Mouse (Mus musculus) MEL (cell line): ENCODE results near the gene Nup62. TPM values are rescaled to one million over a fixed set of nuclear protein-coding genes. Genes with fewer than 3 reads are reported as not detected.

Experiments
- DNase-seq: peaks from one replicate; pipeline ENCODE4 v3.0.0; 2011; ENCODE audit warnings: low read depth, low spot score
- H3K27ac ChIP-seq: 2 replicates; pipeline ENCODE4 v1.5.1; 2012; ENCODE audit warnings: low read depth, mild to moderate bottlenecking, control low read depth, low read length, moderate library complexity; ENCODE audit not compliant: control insufficient read depth
- H3K27me3 ChIP-seq, 2 experiments: fragments of 150-350 bp in 1 of 2; sonication (generic) in 1 of 2; 2 replicates each; pipeline ENCODE4 v1.6.1; 2012; ENCODE audit warnings: low read length in 2 of 2, mild to moderate bottlenecking in 2 of 2, improper control_type of control experiment in 1 of 2, moderate library complexity in 1 of 2; ENCODE audit not compliant: insufficient read depth in 2 of 2, control insufficient read depth in 1 of 2
- H3K36me3 ChIP-seq, 2 experiments: 2 replicates each; pipeline ENCODE4 v1.6.1; 2012 to 2014; ENCODE audit warnings: low read length in 2 of 2, improper control_type of control experiment in 1 of 2, inconsistent platforms in 1 of 2, mild to moderate bottlenecking in 1 of 2; ENCODE audit not compliant: insufficient read depth in 2 of 2, control insufficient read depth in 1 of 2
- H3K4me1 ChIP-seq, 2 experiments: fragments of 150-350 bp in 1 of 2; sonication (generic) in 1 of 2; 2 replicates each; pipeline ENCODE4 v1.6.1; 2012; ENCODE audit warnings: low read length in 2 of 2, improper control_type of control experiment in 1 of 2, mild to moderate bottlenecking in 1 of 2; ENCODE audit not compliant: insufficient read depth in 2 of 2, control insufficient read depth in 1 of 2
- H3K4me3 ChIP-seq, 2 experiments: fragments of 150-350 bp in 1 of 2; sonication (generic) in 1 of 2; 2 replicates each; pipeline ENCODE4 v1.5.1; 2012; ENCODE audit warnings: low read depth in 2 of 2, low read length in 2 of 2, mild to moderate bottlenecking in 2 of 2, moderate library complexity in 2 of 2, control low read depth in 1 of 2, improper control_type of control experiment in 1 of 2; ENCODE audit not compliant: control insufficient read depth in 1 of 2, insufficient read depth in 1 of 2
- H3K79me2 ChIP-seq: 2 replicates; pipeline ENCODE4 v1.6.1; 2012; ENCODE audit warnings: mild to moderate bottlenecking, low read length, moderate library complexity; ENCODE audit not compliant: control insufficient read depth, poor library complexity, insufficient read depth
- H3K9ac ChIP-seq: 2 replicates; pipeline ENCODE4 v1.6.1; 2012; ENCODE audit warnings: low read depth, mild to moderate bottlenecking, control low read depth, low read length, moderate library complexity; ENCODE audit not compliant: control insufficient read depth, poor library complexity, severe bottlenecking
- H3K9me3 ChIP-seq: fragments of 150-350 bp; sonication (generic); replicated peaks from 2 replicates; pipeline ENCODE4 v1.6.1; 2012; ENCODE audit warnings: mild to moderate bottlenecking, low read length, improper control_type of control experiment, moderate library complexity; ENCODE audit not compliant: insufficient read depth
- BHLHE40 ChIP-seq: IDR thresholded peaks from 2 replicates; pipeline ENCODE4 v1.6.1; 2012; ENCODE audit warnings: low read depth, mild to moderate bottlenecking, inconsistent platforms, low read length, improper control_type of control experiment, borderline replicate concordance
- CTCF ChIP-seq, 3 experiments: IDR thresholded peaks in 2 of 3; conservative IDR thresholded peaks in 1 of 3; 2 replicates each; pipeline ENCODE4 v1.5.1; 2011 to 2012; ENCODE audit warnings: low read length in 3 of 3, low read depth in 2 of 3, mild to moderate bottlenecking in 2 of 3, improper control_type of control experiment in 1 of 3, inconsistent platforms in 1 of 3, mixed read lengths in 1 of 3, moderate library complexity in 1 of 3; ENCODE audit not compliant: control insufficient read depth in 1 of 3, insufficient read depth in 1 of 3, poor library complexity in 1 of 3, severe bottlenecking in 1 of 3
- ELF1 ChIP-seq: IDR thresholded peaks from 2 replicates; pipeline ENCODE4 v1.6.1; 2014; ENCODE audit warnings: low read depth, mild to moderate bottlenecking, inconsistent platforms, low read length, improper control_type of control experiment, moderate library complexity
- ETS1 ChIP-seq: IDR thresholded peaks from 2 replicates; pipeline ENCODE4 v1.6.1; 2012; ENCODE audit warnings: low read depth, mild to moderate bottlenecking, inconsistent platforms, low read length, improper control_type of control experiment, moderate library complexity
- GABPA ChIP-seq: IDR thresholded peaks from 2 replicates; pipeline ENCODE4 v1.6.1; 2012; ENCODE audit warnings: low read depth, mild to moderate bottlenecking, inconsistent platforms, low read length, improper control_type of control experiment, moderate library complexity
- HCFC1 ChIP-seq: IDR thresholded peaks from 2 replicates; pipeline ENCODE4 v1.6.1; 2012; ENCODE audit warnings: low read depth, mild to moderate bottlenecking, inconsistent platforms, low read length, improper control_type of control experiment, moderate library complexity
- KAT2A ChIP-seq: conservative IDR thresholded peaks from 2 replicates; pipeline ENCODE4 v1.6.1; 2012; ENCODE audit warnings: low read depth, low read length, improper control_type of control experiment, inconsistent platforms
- MAFK ChIP-seq: IDR thresholded peaks from 2 replicates; pipeline ENCODE4 v1.6.1; 2011; ENCODE audit warnings: low read depth, mild to moderate bottlenecking, low read length, improper control_type of control experiment, borderline replicate concordance
- MAX ChIP-seq: IDR thresholded peaks from 2 replicates; pipeline ENCODE4 v1.6.1; 2011; ENCODE audit warnings: low read length, improper control_type of control experiment
- MAZ ChIP-seq: IDR thresholded peaks from 2 replicates; pipeline ENCODE4 v1.6.1; 2012; ENCODE audit warnings: low read depth, mild to moderate bottlenecking, inconsistent platforms, low read length, improper control_type of control experiment
- MYB ChIP-seq: IDR thresholded peaks from 2 replicates; pipeline ENCODE4 v1.6.1; 2011; ENCODE audit warnings: mild to moderate bottlenecking, low read depth, low read length, improper control_type of control experiment
- MYC ChIP-seq: IDR thresholded peaks from 2 replicates; pipeline ENCODE4 v1.6.1; 2011; ENCODE audit warnings: low read depth, mild to moderate bottlenecking, low read length, improper control_type of control experiment, moderate library complexity
- NRF1 ChIP-seq: IDR thresholded peaks from 2 replicates; pipeline ENCODE4 v1.6.1; 2014; ENCODE audit warnings: low read depth, mild to moderate bottlenecking, inconsistent platforms, low read length, improper control_type of control experiment, moderate library complexity; ENCODE audit not compliant: poor library complexity, insufficient read depth, severe bottlenecking
- POLR2AphosphoS5 ChIP-seq: IDR thresholded peaks from 2 replicates; pipeline ENCODE4 v1.6.1; 2012; ENCODE audit warnings: low read depth, borderline replicate concordance, mild to moderate bottlenecking, inconsistent platforms, low read length, moderate library complexity, mixed read lengths
- RCOR1 ChIP-seq: IDR thresholded peaks from 2 replicates; pipeline ENCODE4 v1.6.1; 2012; ENCODE audit warnings: low read depth, mild to moderate bottlenecking, inconsistent platforms, low read length, improper control_type of control experiment
- SMC3 ChIP-seq: IDR thresholded peaks from 2 replicates; pipeline ENCODE4 v1.6.1; 2011; ENCODE audit warnings: low read depth, low read length, improper control_type of control experiment
- TCF12 ChIP-seq: IDR thresholded peaks from 2 replicates; pipeline ENCODE4 v1.6.1; 2014; ENCODE audit warnings: low read depth, mild to moderate bottlenecking, inconsistent platforms, low read length, improper control_type of control experiment, moderate library complexity
- UBTF ChIP-seq: IDR thresholded peaks from 2 replicates; pipeline ENCODE4 v1.6.1; 2012; ENCODE audit warnings: low read depth, mild to moderate bottlenecking, inconsistent platforms, low read length, improper control_type of control experiment, moderate library complexity, borderline replicate concordance; ENCODE audit not compliant: insufficient read depth
- USF1 ChIP-seq: IDR thresholded peaks from 2 replicates; pipeline ENCODE4 v1.6.1; 2014; ENCODE audit warnings: low read depth, mild to moderate bottlenecking, inconsistent platforms, low read length, improper control_type of control experiment, moderate library complexity
- USF2 ChIP-seq, 2 experiments: IDR thresholded peaks; 2 replicates each; pipeline ENCODE4 v1.6.1; 2011 to 2012; ENCODE audit warnings: improper control_type of control experiment in 2 of 2, low read length in 2 of 2, borderline replicate concordance in 1 of 2, inconsistent platforms in 1 of 2, low read depth in 1 of 2, mild to moderate bottlenecking in 1 of 2; ENCODE audit not compliant: insufficient read depth in 1 of 2
- ZKSCAN1 ChIP-seq: IDR thresholded peaks from 2 replicates; pipeline ENCODE4 v1.6.1; 2012; ENCODE audit warnings: low read depth, mild to moderate bottlenecking, inconsistent platforms, low read length, improper control_type of control experiment, moderate library complexity
- ZNF384 ChIP-seq: IDR thresholded peaks from 2 replicates; pipeline ENCODE4 v1.6.1; 2012; ENCODE audit warnings: low read depth, mild to moderate bottlenecking, inconsistent platforms, low read length, improper control_type of control experiment
- polyA plus RNA-seq, 2 experiments: library from polyadenylated mRNA; stranded (reverse) in 1 of 2; unstranded in 1 of 2; fragments of >175 nt in 1 of 2; fragments of >200 nt in 1 of 2; gene quantifications; 2 replicates each; pipeline versions ENCODE4 v1.2.1 to v1.2.4; 2012; ENCODE audit warnings: low replicate concordance in 2 of 2, low read depth in 1 of 2; ENCODE audit not compliant: insufficient read length in 2 of 2, insufficient read depth in 1 of 2, missing spikeins in 1 of 2
- total RNA-seq: library from RNA; depleted of rRNA; stranded (reverse); fragments of 300-350 nt; gene quantifications from 2 replicates; pipeline ENCODE4 v1.2.3, GENCODE M21; 2012

Nup62 gene
- total and polyA plus RNA-seq, 3 experiments, result 136 to 235 TPM; not detected in 1

- TF ChIP-seq CTCF (IDR thresholded peaks at IDR 0.05 in 2 of 3, conservative IDR thresholded peaks at IDR 0.05 in 1 of 3; ENCODE audit: control insufficient read depth in 1 of 3, insufficient read depth in 1 of 3, low read depth in 2 of 3, low read length in 3 of 3, poor library complexity in 1 of 3, severe bottlenecking in 1 of 3) (no peak), MYB (no peak), USF2 (IDR thresholded peaks at IDR 0.05; ENCODE audit: borderline replicate concordance in 1 of 2, insufficient read depth in 1 of 2, low read depth in 1 of 2, low read length in 2 of 2) (no peak), HCFC1 (no peak), USF1 (no peak), BHLHE40 (no peak), UBTF (no peak), MAFK (no peak)
- no peak for DNase-seq
- H3K36me3 ChIP-seq, result peaks cover 8 to 20% of the 10 kb centered on the region in 2 experiments
- peaks cover 6 to 25% of the 10 kb centered on the region in 2 experiments; a peak in 3 of 4 replicates for H3K4me1 ChIP-seq
- no peaks in the 10 kb centered on the region for H3K9me3 ChIP-seq
- H3K9ac ChIP-seq, result no peak overlapping the region
- H3K27me3 ChIP-seq, result no peaks in the 10 kb centered on the region
- peaks cover 40% of the 10 kb centered on the region for H3K79me2 ChIP-seq
- no peak overlapping the region for H3K27ac ChIP-seq
- H3K4me3 ChIP-seq, result no peak overlapping the region
Measured at GRCm38 (mm10) chr7:44814423-44814822, 1.5 kb upstream of the Nup62 start.

GRCm38 (mm10) chr7:44814952-44815553 is 835 bp upstream of the Nup62 start:
- Histone ChIP-seq H3K4me1 (peaks cover 12 to 31% of the 10 kb centered on the region in 2 experiments; a peak in 3 of 4 replicates), H3K9me3 (no peaks in the 10 kb centered on the region), H3K4me3 (peak overlapping the region; percentile 85 to 87), H3K27ac (peak overlapping the region; percentile 29), H3K79me2 (peaks cover 46% of the 10 kb centered on the region), H3K36me3 (peaks cover 9 to 27% of the 10 kb centered on the region in 2 experiments), H3K9ac (peak overlapping the region; percentile 74), H3K27me3 (no peaks in the 10 kb centered on the region)
- TF ChIP-seq UBTF, result no peak
- TF ChIP-seq ETS1, result no peak
- TF ChIP-seq ZNF384, result no peak
- TF ChIP-seq USF1, result no peak
- TF ChIP-seq RCOR1, result no peak
- no peak for TF ChIP-seq HCFC1
- no peak for TF ChIP-seq SMC3
- TF ChIP-seq TCF12, result no peak
- no peak for TF ChIP-seq ELF1
- TF ChIP-seq BHLHE40, result no peak
- no peak for TF ChIP-seq NRF1
- TF ChIP-seq KAT2A, result no peak
- no peak for TF ChIP-seq MAX
- no peak for TF ChIP-seq MYC
- TF ChIP-seq POLR2AphosphoS5, result no peak
- no peak for TF ChIP-seq GABPA
- TF ChIP-seq MAZ, result no peak
- TF ChIP-seq ZKSCAN1, result no peak
- no peak for TF ChIP-seq CTCF (IDR thresholded peaks at IDR 0.05 in 2 of 3, conservative IDR thresholded peaks at IDR 0.05 in 1 of 3; ENCODE audit: control insufficient read depth in 1 of 3, insufficient read depth in 1 of 3, low read depth in 2 of 3, low read length in 3 of 3, poor library complexity in 1 of 3, severe bottlenecking in 1 of 3)
- TF ChIP-seq, all 39 proteins: peak for 0
- no peak for DNase-seq
